Mouse (Mus musculus) urinary bladder, postnatal 4 days (tissue): ENCODE data around the gene Myo18b.

ENCODE experiments used
- DNase-seq, 2 experiments: peaks; one replicate each; pipeline ENCODE4 v3.0.0; 2021 to 2022; ENCODE audit warnings: low spot score in 2 of 2

Gene Myo18b

GRCm38 (mm10) chr5:112815051-112815450, 81.1 kb downstream of the Myo18b start:
- no peak for DNase-seq

- DNase-seq = no peak
These were observed 88.5 kb downstream of the Myo18b start for GRCm38 (mm10) chr5:112807629-112808028.

DNA sequence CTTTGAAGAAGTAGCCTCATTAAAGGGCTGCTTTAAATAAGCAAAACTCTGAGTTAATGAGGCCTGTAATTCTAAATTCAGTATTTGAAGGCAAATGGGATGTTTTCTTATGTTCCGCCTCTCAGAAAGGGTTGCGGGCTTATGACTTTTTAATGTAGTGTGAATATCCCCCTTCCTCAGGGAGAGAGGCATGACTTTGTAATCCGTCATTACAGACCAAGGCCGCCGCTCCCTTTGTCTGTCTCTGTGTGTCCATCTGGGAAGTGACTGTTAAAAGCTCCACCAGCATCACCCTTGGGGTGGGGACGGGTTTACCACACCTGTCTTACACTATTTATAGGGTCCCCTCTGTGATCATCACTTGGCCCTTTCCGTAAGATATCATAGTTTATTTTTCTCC, 100.1 kb downstream of the Myo18b start:
- DNase-seq = no peak

DNA sequence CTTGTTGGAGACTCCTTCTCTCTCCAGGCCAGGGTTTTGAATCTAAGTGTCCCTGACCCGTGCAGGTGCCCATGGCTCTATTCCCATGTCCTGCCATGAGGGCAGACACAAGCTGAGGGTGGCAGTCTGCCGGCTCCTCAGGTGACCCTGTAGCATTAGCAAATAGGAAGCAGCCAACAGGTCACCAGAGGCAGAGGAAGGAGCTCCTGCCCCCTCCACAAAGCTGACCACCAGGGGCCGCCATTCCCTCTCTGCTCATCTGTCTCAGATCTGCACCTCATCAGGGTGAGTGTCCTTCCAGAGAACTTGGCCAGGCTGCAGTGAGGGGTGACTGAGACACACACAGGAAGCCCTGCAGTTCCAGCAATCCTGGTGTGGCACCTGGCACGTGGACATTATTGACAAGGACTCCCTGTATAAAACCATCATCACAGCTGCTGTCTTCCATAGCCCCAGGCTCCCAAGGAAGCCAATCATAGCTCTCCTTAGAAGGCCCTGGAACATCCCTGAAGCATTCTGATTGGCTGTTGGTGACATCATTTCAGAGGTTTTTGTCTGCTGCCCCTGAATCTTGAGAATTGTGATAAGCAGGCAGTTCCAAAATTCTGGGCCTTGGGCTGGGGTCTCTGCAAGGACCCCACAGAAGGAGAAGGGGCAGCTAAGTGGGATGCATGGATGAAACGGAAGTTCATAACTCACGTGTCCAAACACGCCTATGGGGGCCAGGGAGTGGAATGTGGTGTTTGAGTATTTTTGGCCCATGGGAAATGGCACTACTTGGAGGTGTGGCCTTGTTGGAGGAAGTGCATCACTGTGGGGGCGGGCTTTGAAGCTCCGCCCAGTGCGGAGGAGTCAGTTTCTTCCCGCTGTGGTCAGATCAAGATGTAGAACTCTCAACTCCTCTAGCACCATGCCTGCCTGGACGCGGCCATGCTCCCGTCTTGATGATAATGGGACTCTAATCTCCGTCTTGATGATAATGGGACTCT, 104.1 kb downstream of the Myo18b start:
- no peak for DNase-seq

GRCm38 (mm10) chr5:112790376-112791111, 105.6 kb downstream of the Myo18b start:
- DNase-seq = no peak

- DNase-seq = no peak
These were observed 107.7 kb downstream of the Myo18b start for GRCm38 (mm10) chr5:112788441-112788840.

GRCm38 (mm10) chr5:112786788-112787187, 109.4 kb downstream of the Myo18b start:
- DNase-seq = no peak

DNA sequence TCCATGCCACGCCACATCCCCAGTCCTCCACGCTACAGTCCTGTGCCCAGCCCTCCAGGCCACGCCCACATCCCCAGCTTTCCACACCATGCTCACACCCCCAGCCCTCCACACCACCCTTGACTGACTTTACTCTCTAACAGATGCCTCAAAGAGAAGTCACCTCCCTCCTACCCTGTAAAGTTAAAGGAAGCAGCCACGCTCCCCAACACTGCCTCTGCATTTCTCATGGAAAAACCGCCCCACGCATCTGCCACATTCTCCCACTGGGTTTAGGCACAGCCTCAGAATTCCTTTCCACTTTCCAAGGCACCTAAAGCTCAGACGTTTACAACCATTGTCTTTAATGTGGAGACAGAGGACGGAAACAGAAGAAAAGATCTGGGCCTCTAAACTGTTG, 110.1 kb downstream of the Myo18b start:
- no peak for DNase-seq

- no peak for DNase-seq
These were observed 114.4 kb downstream of the Myo18b start for GRCm38 (mm10) chr5:112781719-112782118.

DNA sequence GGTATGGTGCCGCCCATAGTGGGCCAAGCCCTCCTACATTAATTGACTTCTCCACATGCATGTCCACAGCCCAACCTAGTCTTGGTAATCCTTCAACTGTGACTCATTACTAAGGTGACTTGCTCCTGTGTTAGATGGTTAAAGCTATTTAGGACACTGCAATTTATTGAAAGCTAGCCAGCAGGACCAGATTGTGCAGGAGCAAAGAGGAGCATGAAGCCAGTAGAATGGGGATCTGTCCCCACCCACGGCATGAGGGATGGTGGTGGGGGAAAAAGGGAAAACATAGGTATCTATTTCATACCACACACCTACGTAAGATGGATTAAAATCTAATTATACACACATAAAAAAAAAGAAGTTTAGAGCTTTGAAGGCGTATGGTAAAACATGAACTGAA, 114.9 kb downstream of the Myo18b start:
- DNase-seq = no peak

- no peak for DNase-seq
These were observed 115.8 kb downstream of the Myo18b start for GRCm38 (mm10) chr5:112780383-112780782.

- DNase-seq = no peak
These were observed 119.3 kb downstream of the Myo18b start for GRCm38 (mm10) chr5:112776781-112777405.

- no peak for DNase-seq
These were observed 122.7 kb downstream of the Myo18b start for GRCm38 (mm10) chr5:112773429-112773828.

DNA sequence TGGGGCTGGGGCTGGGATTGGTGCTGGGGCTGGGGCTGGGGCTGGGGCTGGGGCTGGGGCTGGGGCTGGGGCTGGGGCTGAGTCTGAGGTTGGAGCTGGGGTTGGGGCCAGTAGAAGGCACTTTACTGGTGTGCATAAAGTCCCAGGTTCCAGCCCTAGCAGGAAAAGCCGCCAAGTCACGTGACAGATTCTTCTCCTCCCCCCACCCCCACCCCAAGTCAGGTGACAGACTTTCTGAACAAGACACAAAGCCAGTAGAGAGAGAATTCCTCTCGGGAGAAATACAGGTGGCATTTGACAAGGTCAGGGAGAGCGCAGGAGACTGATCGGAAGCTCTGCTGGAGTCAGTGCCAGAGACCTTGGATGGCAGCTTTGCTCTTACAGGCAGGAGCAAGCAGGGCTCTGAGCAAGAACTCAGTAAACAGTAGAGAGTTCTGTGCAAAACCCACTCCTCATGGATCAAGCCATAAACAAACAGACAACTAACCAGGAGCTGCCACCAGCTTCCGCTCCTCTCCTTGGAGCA, 124.7 kb downstream of the Myo18b start:
- no peak for DNase-seq

DNA sequence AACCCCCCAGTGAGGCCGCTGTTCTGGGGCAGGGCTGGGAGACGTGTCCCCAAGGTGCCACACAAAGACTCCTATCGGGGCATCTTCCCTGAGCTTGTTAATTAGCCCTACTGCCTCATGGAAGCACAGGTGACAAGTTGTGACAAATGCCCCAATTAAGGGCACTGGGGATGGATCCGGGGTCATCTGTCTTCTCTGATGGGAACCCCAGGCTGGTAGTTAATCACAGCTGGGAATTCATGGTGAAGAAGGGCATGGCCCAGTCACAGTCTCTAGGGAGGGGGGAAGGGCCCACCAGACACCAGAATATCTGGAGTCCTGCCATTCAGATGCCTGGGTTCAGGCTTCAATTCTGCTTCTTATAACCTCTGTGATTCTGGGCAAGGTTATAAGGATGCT, 126.4 kb downstream of the Myo18b start:
- no peak for DNase-seq

GRCm38 (mm10) chr5:112769020-112769720, 127.0 kb downstream of the Myo18b start:
- DNase-seq = no peak

DNA sequence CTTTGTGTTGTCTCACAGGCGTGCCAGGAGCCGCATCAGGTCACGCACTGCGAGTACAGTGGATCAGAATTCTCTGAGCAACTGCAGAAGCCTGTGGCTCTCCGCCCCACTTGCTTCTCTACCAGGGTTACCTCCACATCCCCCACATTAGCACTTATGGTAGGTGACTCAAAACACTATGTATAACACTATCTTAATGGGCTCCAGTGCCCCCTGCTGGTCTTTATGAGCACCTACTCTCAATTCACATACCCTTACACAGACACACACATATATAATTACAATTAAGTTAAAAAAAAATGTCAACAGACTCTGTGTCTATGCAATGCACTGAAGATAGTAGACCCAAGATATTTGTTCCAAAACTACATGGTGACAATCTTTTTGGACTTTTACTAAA, 127.6 kb downstream of the Myo18b start:
- no peak for DNase-seq

DNA sequence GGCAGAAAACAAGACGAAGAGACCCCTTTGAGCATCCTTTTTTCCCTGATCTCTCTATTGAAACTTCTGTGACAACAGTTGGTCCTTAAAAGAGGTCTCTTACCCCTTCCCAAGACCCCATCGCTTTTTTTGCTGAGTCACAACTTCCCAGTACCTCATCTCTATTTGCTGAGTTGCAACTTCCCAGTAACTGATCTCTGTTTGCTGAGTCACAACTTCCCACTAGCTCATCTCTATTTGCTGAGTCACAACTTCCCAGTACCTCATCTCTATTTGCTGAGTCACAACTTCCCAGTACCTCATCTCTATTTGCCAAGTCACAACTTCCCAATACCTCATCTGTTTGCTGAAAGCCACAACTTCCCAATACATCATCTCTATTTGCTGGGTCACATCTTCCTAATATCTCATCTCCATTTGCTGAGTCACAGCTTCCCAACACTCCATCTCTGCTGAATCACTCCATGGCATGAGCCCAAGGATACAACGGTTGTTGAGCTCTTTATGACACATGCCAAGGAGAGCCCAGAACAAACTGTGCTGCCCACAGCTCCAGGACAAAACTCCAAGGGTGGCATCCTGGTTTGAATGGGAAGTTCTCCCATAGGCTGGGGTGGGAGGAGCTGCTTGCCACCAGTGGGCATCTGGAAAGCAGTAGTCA, 134.6 kb downstream of the Myo18b start:
- no peak for DNase-seq

DNA sequence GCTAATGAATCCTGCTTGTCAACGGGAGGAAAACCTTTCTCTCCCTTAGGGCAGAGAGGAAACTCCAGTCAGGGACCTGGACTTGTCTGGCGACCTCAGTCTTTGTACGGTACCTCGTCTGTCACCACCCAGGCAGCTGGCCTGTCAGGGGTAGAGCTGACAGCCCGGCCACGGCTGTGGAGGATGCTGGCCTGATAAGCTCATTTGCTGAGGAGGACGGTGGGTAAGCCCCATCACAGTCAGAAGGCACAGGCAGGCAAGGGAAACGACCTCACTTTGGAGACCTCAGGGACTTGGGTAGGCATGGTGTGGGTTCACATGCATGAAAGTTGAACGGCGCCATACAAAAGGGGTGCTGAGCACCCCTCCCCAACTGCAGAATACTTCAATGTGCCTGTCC, 140.6 kb downstream of the Myo18b start:
- no peak for DNase-seq

- no peak for DNase-seq
These were observed 146.5 kb downstream of the Myo18b start for GRCm38 (mm10) chr5:112749634-112750033.
